Mouse (Mus musculus): ENCODE measurements at regions not wholly inside any gene's neighbourhood (a gene's known extent, or its start where the extent isn't known, plus 50 kb on each side); places are given as distances from the start of the nearest gene placed in this dataset.
"Not testable (repeated sequence)": the region's sequence is repeated elsewhere in the genome, so short reads cannot be mapped to it uniquely, and the experiment has no call there.

DNA sequence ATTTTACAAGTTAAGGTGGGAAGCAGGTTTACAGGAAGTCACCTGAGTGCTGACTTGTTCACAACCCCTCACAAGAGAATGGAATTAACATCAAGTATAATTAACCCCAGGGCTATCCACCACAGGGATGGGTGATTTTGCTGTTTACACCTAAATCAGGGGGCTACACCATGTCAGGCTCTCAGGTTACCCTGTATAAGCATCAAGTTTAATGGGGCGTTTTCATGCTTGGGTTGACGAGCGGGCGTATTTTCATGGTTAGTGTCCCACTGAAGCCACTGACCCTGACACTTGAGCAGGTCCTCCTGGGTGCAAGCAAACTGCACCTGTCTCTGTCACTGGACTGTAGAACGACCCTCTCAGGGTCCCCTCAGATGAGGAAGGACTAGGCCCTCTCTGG, 126.7 kb downstream of the Raet1d start:
- TF ChIP-seq HCFC1 (IDR thresholded peaks at IDR 0.05; ENCODE audit: borderline replicate concordance, insufficient read depth, low read length); MAFK (IDR thresholded peaks at IDR 0.05; ENCODE audit: insufficient read depth, low read depth, low read length); ZC3H11A (IDR thresholded peaks at IDR 0.05; ENCODE audit: borderline replicate concordance, low read depth, low read length): not testable (repeated sequence)

Data from ES-E14 (cell line).